Mouse (Mus musculus) lung, postnatal 14 days (tissue): Measurements from ENCODE around the gene Cog3.

ENCODE experiments used
- DNase-seq: peaks from one replicate; pipeline ENCODE4 v3.0.0; 2021

Cog3 gene

DNA sequence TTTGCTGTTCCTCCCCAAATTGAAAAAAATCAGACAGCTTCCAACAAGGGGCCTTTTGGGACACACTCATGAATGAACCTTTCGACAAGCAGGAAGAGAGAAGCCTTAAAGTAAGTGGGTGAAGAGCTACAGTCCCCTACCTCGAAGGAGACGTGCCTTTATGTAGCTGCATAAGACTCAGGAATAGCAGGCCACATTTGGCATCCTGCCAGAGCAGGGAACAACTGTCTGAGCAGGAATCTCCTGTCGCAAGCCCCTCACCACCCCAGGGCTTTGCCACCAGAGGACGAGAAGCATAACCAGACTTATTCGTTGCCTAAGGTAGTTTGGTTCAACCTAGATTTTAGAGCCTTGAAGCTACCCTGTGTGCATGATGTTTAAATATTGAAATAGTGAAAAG, 78.0 kb downstream of the Cog3 start:
- no peak for DNase-seq

DNA sequence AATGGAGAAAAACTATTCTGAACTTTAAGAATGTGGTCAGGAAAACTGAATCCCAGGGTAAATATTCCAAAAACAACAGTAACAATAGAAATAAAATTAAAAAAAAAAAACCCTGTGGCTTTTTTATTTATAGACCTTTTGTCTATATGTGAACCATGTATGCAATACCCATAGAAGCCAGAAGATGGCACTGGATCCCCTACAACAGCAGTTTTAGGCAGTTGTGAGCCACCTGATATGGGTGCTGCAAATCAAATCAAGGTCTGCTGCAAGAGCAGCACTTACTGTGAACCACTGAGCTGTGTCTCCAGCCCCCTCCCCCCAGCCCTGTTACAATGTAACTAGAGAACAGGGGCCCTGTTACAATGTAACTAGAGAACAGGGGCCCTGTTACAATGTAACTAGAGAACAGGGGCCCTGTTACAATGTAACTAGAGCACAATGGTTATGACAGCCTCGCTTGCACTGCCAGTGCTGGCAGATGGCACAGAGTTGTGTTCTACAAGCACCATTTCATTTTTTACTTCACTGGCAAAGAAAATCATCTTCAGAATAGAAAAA, 85.2 kb downstream of the Cog3 start:
- DNase-seq: no peak

GRCm38 (mm10) chr14:75665430-75666180, 88.7 kb downstream of the Cog3 start:
- DNase-seq: no peak

DNA sequence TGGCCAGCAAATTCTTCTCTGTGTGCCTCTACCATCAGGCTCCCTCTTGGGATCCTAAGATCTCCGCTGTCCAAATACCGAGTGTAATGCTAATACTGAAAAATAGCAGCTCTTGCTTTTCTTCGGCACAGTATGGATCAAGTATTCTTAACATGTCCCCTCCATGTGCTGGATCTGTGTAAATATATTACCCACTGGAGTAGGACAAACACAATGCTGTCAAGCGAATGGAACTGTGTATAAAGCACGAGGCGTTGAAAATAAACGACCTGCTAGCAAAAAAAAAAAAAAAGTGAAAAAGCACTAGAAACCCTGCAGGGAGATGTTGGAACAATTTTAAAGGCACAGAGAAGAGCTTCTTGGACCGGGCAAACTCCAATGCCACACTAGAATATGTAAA, 92.8 kb downstream of the Cog3 start:
- DNase-seq: no peak

DNA sequence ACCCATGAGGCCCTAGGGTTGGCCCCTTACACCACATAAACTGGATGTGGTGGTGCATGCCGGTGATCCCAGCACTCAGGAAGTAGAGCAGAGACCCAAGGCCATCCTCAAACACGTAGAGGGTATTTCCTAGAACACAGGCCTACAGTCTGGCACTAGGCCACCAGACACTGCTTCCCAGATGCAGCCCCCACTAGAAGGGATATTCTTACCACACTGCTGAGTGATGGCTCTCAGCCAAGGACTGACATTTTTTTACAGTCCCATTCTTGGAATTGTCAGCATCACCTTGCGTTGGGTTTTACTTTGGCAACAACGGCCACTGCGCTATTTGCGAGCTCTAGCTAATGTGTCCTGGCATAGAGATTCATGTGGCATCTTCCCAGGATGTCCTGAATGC, 93.4 kb downstream of the Cog3 start:
- DNase-seq: no peak
